Mouse (Mus musculus) liver, postnatal 0 days (tissue): Measurements from ENCODE around the gene Entpd4b.
"Not testable (repeated sequence)": the region's sequence is repeated elsewhere in the genome, so short reads cannot be mapped to it uniquely, and the experiment has no call there.

ENCODE experiments used
- CTCF ChIP-seq: sonication (generic); IDR thresholded peaks from 2 replicates; pipeline ENCODE4 v1.5.1; 2016; ENCODE audit warnings: antibody characterized with exemption, low read depth
- EP300 ChIP-seq: IDR thresholded peaks from 2 replicates; pipeline ENCODE4 v1.6.1; 2016; ENCODE audit warnings: antibody characterized with exemption, low read depth, mild to moderate bottlenecking

- not testable (repeated sequence) for TF ChIP-seq CTCF, EP300
Observed at GRCm38 (mm10) chr14:69512449-69512848, 42.8 kb upstream of the Entpd4b start, which contains the start of gene Gm27179.
